Mouse (Mus musculus) adrenal gland, postnatal 36 days (tissue): Measurements from ENCODE around the gene Edf1. TPM values are rescaled to one million over a fixed set of nuclear protein-coding genes. Genes with fewer than 3 reads are reported as not detected.

Source experiments
- DNase-seq, 2 experiments: peaks; one replicate each; pipeline ENCODE4 v3.0.0; 2021; ENCODE audit warnings: mixed read lengths in 1 of 2
- total RNA-seq, 2 experiments: library from RNA; stranded (reverse); gene quantifications; 2 replicates each; pipeline ENCODE4 v1.2.3; 2021

The Edf1 gene
- total RNA-seq, 2 experiments from 2014 or later, result 276 to 288 TPM

- DNase-seq, result no peak
These were observed 24.3 kb downstream of the Edf1 start for GRCm38 (mm10) chr2:25581901-25582301.

GRCm38 (mm10) chr2:25582466-25583119 is 24.9 kb downstream of the Edf1 start:
- peak in 1 of 2 experiments; percentile 56 for DNase-seq

GRCm38 (mm10) chr2:25583120-25583481 is 25.5 kb downstream of the Edf1 start:
- DNase-seq, result no peak

GRCm38 (mm10) chr2:25583571-25583970 is 25.9 kb downstream of the Edf1 start:
- no peak for DNase-seq

GRCm38 (mm10) chr2:25584152-25584551 is 26.5 kb downstream of the Edf1 start:
- DNase-seq, result no peak

GRCm38 (mm10) chr2:25584856-25585255 is 27.2 kb downstream of the Edf1 start:
- DNase-seq, result no peak

- DNase-seq, result no peak
These were observed 28.0 kb downstream of the Edf1 start for GRCm38 (mm10) chr2:25585601-25586000.

- DNase-seq, result no peak
These were observed 29.6 kb downstream of the Edf1 start for GRCm38 (mm10) chr2:25587290-25587689.

GRCm38 (mm10) chr2:25588227-25588907 is 30.7 kb downstream of the Edf1 start:
- no peak for DNase-seq

- DNase-seq, result peak in 1 of 2 experiments; percentile 65
These were observed 34.2 kb downstream of the Edf1 start for GRCm38 (mm10) chr2:25591863-25592262.

- no peak for DNase-seq
These were observed 39.3 kb downstream of the Edf1 start for GRCm38 (mm10) chr2:25596765-25597510.

- DNase-seq, result no peak
These were observed 41.1 kb downstream of the Edf1 start for GRCm38 (mm10) chr2:25598749-25599148.

GRCm38 (mm10) chr2:25600037-25600436 is 42.4 kb downstream of the Edf1 start:
- DNase-seq, result no peak

GRCm38 (mm10) chr2:25602526-25602925 is 44.9 kb downstream of the Edf1 start:
- DNase-seq, result no peak

- peak; percentile 90 to 92 for DNase-seq
These were observed 50.3 kb downstream of the Edf1 start, which contains the start of gene Rabl6 for GRCm38 (mm10) chr2:25607761-25608622. Gene Rabl6 (minus strand): TSS chr2:25608521.

GRCm38 (mm10) chr2:25608671-25609070 is 51.0 kb downstream of the Edf1 start:
- DNase-seq, result no peak

Other genes with a start within 250 kb of the Edf1 start
- gene Grin1, start 238.7 kb upstream of the Edf1 start, total RNA-seq, result 1 to 10 TPM; 6.3 to 7.6 TPM
- gene Man1b1, start 225.5 kb upstream of the Edf1 start, total RNA-seq, result 10 to 100 TPM; 53.1 to 59.2 TPM
- gene Dpp7, start 201.5 kb upstream of the Edf1 start, total RNA-seq, result 10 to 100 TPM; 29.9 to 31.8 TPM
- 10 to 100 TPM; 20.0 to 23.1 TPM for gene Uap1l1, start 192.2 kb upstream of the Edf1 start, total RNA-seq
- under 1 TPM; 0.43 to 0.95 TPM for gene Sapcd2, start 185.5 kb upstream of the Edf1 start, total RNA-seq
- gene Entpd2, start 162.0 kb upstream of the Edf1 start, total RNA-seq, result 1 to 10 TPM; 5.0 to 7.8 TPM
- gene Npdc1, start 158.5 kb upstream of the Edf1 start, total RNA-seq, result 100 to 1,000 TPM; 117 to 140 TPM
- not detected for gene Fut7, start 134.6 kb upstream of the Edf1 start, total RNA-seq
- gene Abca2, start 129.1 kb upstream of the Edf1 start, total RNA-seq, result 10 to 100 TPM; 29.7 to 36.4 TPM
- not detected for gene Clic3, start 101.0 kb upstream of the Edf1 start, total RNA-seq
- 10 to 100 TPM; 32.3 to 34.2 TPM for gene Paxx, start 96.8 kb upstream of the Edf1 start, total RNA-seq
- 1 to 10 TPM; 1.1 to 2.0 TPM for gene Ptgds, start 87.8 kb upstream of the Edf1 start, total RNA-seq
- not detected for gene Lcn12, start 63.9 kb upstream of the Edf1 start, total RNA-seq
- 10 to 100 TPM; 87.0 to 89.8 TPM for gene Fbxw5, start 57.1 kb upstream of the Edf1 start, total RNA-seq
- gene C8g, start 56.1 kb upstream of the Edf1 start, total RNA-seq, result 1 to 10 TPM; 1.7 TPM
- 10 to 100 TPM; 22.3 to 26.2 TPM for gene Traf2, start 10.9 kb upstream of the Edf1 start, total RNA-seq
- 1 to 10 TPM; 1.5 to 3.1 TPM for gene Mamdc4, start 17.0 kb downstream of the Edf1 start, total RNA-seq
- 10 to 100 TPM; 54.3 to 64.6 TPM for gene Phpt1, start 17.4 kb downstream of the Edf1 start, total RNA-seq
- 1 to 10 TPM in 1 of 2 experiments, under 1 TPM in 1; 0.73 to 1.3 TPM for gene Ajm1, start 23.9 kb downstream of the Edf1 start, total RNA-seq
- gene Rabl6, start 50.7 kb downstream of the Edf1 start, total RNA-seq, result 10 to 100 TPM; 85.4 to 97.5 TPM
- not detected for gene Ccdc183, start 59.8 kb downstream of the Edf1 start, total RNA-seq
- 10 to 100 TPM; 22.1 to 38.9 TPM for gene Tmem141, start 64.2 kb downstream of the Edf1 start, total RNA-seq
- gene Fcna, start 70.2 kb downstream of the Edf1 start, total RNA-seq, result 10 to 100 TPM in 1 of 2 experiments, 1 to 10 TPM in 1; 4.5 to 14.3 TPM
- gene Lcn8, start 95.3 kb downstream of the Edf1 start, total RNA-seq, result not detected
- not detected for gene Lcn5, start 100.1 kb downstream of the Edf1 start, total RNA-seq
- gene Lcn6, start 118.9 kb downstream of the Edf1 start, total RNA-seq, result not detected
- gene Lcn10, start 124.9 kb downstream of the Edf1 start, total RNA-seq, result not detected
- under 1 TPM in 1 of 2 experiments, not detected in 1; 0.53 TPM for gene Obp2a, start 142.2 kb downstream of the Edf1 start, total RNA-seq
- 10 to 100 TPM; 43.5 to 45.0 TPM for gene Bmyc, start 148.9 kb downstream of the Edf1 start, total RNA-seq
- not detected for gene Obp2b, start 179.2 kb downstream of the Edf1 start, total RNA-seq
- not detected for gene Lcn3, start 207.7 kb downstream of the Edf1 start, total RNA-seq
- not detected for gene Lcn11, start 219.2 kb downstream of the Edf1 start, total RNA-seq
- not detected for gene Gm13539, start 224.4 kb downstream of the Edf1 start, total RNA-seq